Mouse (Mus musculus) heart, embryonic 16.5 days (tissue): ENCODE measurements around the gene Lrrc51. TPM values are rescaled to one million over a fixed set of nuclear protein-coding genes. Genes with fewer than 3 reads are reported as not detected.

Experiments used
- ATAC-seq: fragments of 200-750 bp; cut with Nextera tagmentation; replicated peaks from 2 replicates; pipeline ENCODE4 v1.8.0; 2017; ENCODE audit warnings: moderate number of reproducible peaks; ENCODE audit not compliant: insufficient read depth, low FRiP score; ENCODE audit errors: extremely low read depth
- H3K27ac ChIP-seq: fragments of 300-500 bp; sonication (generic); 2 replicates; pipeline ENCODE4 v1.5.1; 2014; ENCODE audit warnings: mild to moderate bottlenecking, low read length, control low read depth, moderate library complexity
- H3K27me3 ChIP-seq: fragments of 300-500 bp; sonication (generic); 2 replicates; pipeline ENCODE4 v1.6.1; 2014; ENCODE audit warnings: low read length, mixed read lengths; ENCODE audit not compliant: control insufficient read depth, insufficient read depth
- H3K36me3 ChIP-seq: fragments of 300-500 bp; sonication (generic); 2 replicates; pipeline ENCODE4 v1.6.1; 2014; ENCODE audit not compliant: control insufficient read depth, insufficient read depth
- H3K4me1 ChIP-seq: fragments of 300-500 bp; sonication (generic); 2 replicates; pipeline ENCODE4 v1.6.1; 2014; ENCODE audit warnings: low read length, mixed read lengths; ENCODE audit not compliant: control insufficient read depth, insufficient read depth
- H3K4me2 ChIP-seq: fragments of 300-500 bp; sonication (generic); 2 replicates; pipeline ENCODE4 v1.6.1; 2014; ENCODE audit warnings: low read depth, mild to moderate bottlenecking, control low read depth, low read length
- H3K4me3 ChIP-seq: fragments of 300-500 bp; sonication (generic); 2 replicates; pipeline ENCODE4 v1.5.1; 2014; ENCODE audit warnings: mild to moderate bottlenecking, control low read depth, low read length
- H3K9ac ChIP-seq: fragments of 300-500 bp; sonication (generic); 2 replicates; pipeline ENCODE4 v1.6.1; 2014; ENCODE audit warnings: low read length, control low read depth
- H3K9me3 ChIP-seq: fragments of 300-500 bp; sonication (generic); replicated peaks from 2 replicates; pipeline ENCODE4 v1.6.1; 2016; ENCODE audit warnings: low read length; ENCODE audit not compliant: control insufficient read depth
- WGBS: fragments of 180-500 bp; shearing (Covaris S2); extraction: QIAGEN DNeasy Blood & Tissue Kit; methylation state at CpG from one replicate; pipeline ENCODE4 v1.1.7; 2014; 5-methylcytosine and 5-hydroxymethylcytosine counted together
- polyA plus RNA-seq: library from polyadenylated mRNA; unstranded; fragments of >200 nt; fragmentation: Nextera tagmentation; extraction: Ambion mirVana; gene quantifications from 2 replicates; pipeline ENCODE4 v1.2.1, GENCODE M21; 2015

The Lrrc51 gene
- polyA plus RNA-seq, result 5.9 and 7.0 TPM in 2 replicates

DNA sequence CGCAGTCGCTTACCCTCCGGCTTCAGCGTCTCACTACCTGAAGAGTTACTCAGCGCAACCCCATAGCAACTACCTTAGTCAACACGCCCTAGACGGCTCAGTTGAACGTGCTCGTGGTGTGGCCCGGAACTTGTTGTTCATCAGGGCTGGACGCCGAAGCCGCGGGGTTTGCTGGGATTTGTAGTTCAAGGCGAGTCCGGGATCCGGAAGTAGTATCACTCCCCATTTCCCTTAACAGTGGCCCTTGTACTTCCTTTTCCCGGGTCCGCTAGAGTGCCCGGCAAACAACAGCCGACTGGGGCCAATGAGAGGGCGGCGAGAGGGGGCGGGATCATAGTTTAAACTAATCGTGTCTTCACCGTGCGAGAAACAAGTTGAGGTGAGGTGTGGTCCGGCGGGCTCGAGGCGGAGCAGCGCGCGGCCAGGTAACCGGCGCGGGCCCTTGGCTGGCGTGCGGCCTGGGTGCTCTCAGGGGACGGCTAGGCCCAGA is at the start of gene Lrrc51, which contains the start of gene Numa1:
TSS of gene Lrrc51 (minus strand) at position 145 of the 490 bp plus-strand sequence.
TSS of gene Numa1 (plus strand) at position 361 of the 490 bp plus-strand sequence.
- Histone ChIP-seq H3K27me3 (no peaks in the 10 kb centered on the region), H3K27ac (peak within 1 kb of the TSS; percentile 70), H3K9me3 (no peaks in the 10 kb centered on the region), H3K4me3 (peak within 1 kb of the TSS; percentile 82), H3K4me2 (peak within 1 kb of the TSS; percentile 79), H3K36me3 (no peaks in the 10 kb centered on the region), H3K4me1 (peaks cover 21% of the 10 kb centered on the region), H3K9ac (peak within 1 kb of the TSS; percentile 86)
- peak; percentile 97 for ATAC-seq
- under 1% methylated on average over 40 of the region's 40 CpGs for WGBS

DNA sequence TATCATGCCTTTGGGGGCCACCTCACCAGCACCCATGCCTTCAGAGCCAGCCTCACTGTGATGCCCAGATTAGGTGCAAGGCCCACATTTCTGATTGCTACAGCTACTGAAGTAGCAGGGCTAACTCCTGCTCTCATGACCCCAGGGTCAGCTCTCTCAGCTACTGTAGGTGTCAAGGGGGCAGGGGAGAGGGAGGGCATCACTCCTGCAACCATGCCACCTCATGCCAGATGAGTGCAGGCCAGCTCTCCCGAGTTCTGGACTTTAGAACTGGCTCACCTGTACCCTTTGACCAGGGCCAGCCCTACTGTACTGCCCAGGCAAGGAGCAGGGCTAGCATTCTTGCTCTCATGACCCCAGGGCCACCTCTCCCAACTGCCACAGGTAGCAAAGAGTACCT is 49.0 kb upstream of the Lrrc51 start:
- H3K4me2 ChIP-seq, result no peak overlapping the region
- no peak for ATAC-seq
- H3K4me1 ChIP-seq, result no peaks in the 10 kb centered on the region
- no peak overlapping the region for H3K27ac ChIP-seq
- no peak overlapping the region for H3K4me3 ChIP-seq
- no peak overlapping the region for H3K9ac ChIP-seq
- WGBS, result 87% methylated on average over 1 of the region's 1 CpGs
- H3K36me3 ChIP-seq, result peaks cover 20% of the 10 kb centered on the region
- H3K27me3 ChIP-seq, result no peaks in the 10 kb centered on the region
- H3K9me3 ChIP-seq, result no peaks in the 10 kb centered on the region

DNA sequence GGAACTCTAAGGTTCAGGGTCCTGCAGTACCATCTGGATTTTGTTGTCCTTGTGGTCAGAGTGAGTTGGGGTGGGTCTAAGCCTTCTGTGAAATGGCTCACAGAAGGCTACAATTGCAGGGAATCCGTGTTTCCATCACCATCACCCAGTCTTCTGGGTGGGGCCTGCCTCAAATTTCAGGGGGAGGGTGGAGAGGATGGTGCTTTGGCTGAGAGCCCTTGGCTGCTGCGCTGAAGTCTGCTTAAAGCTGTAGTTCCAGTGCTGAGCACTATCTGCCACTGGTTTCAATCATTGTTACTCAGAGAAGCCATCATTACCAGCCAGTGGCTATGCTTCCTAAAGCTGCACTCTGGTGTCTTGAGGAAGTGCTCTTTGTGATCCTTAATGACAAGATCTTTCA is 40.8 kb upstream of the Lrrc51 start:
- 23% methylated on average over 2 of the region's 2 CpGs for WGBS
- peak overlapping the region; percentile 51 for H3K27ac ChIP-seq

DNA sequence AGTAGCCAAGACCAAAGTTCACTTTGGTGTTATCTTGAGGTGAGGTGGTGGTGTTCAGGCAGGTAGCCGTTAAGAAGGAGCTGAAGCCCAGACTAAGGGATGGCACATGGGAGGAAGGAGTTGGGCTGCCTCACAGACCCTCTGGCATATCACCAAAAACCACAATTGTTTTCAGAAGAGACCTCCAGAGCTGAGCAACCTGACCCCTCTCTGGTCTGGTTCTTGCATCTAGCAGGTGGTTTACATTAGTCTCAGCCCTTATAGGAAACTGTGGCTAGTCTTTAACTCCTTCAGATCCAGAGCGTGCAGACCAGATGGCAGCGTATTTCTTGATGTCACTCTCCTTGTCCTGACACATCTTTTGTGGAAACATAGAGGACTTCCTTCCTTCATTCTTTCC is 40.0 kb upstream of the Lrrc51 start:
- H3K27ac ChIP-seq, result peak overlapping the region; percentile 51; the same call in 1 of the 2 replicates
- peaks cover 3% of the 10 kb centered on the region; the same call in 1 of the 2 replicates for H3K36me3 ChIP-seq
- H3K4me2 ChIP-seq, result no peak overlapping the region
- H3K9ac ChIP-seq, result 0 out of 2 replicates have a peak overlapping the region, but pooled peaks have one; percentile 20
- H3K4me1 ChIP-seq, result peaks cover 43% of the 10 kb centered on the region
- no peaks in the 10 kb centered on the region for H3K9me3 ChIP-seq
- H3K27me3 ChIP-seq, result no peaks in the 10 kb centered on the region
- no peak overlapping the region for H3K4me3 ChIP-seq
- ATAC-seq, result no peak
- WGBS, result 71% methylated on average over 3 of the region's 3 CpGs

More for the DNA sequence above, 40.8 kb upstream of the Lrrc51 start:
- H3K4me1 ChIP-seq, result peaks cover 38% of the 10 kb centered on the region
- H3K27me3 ChIP-seq, result no peaks in the 10 kb centered on the region
- peaks cover 6% of the 10 kb centered on the region; the same call in 1 of the 2 replicates for H3K36me3 ChIP-seq
- no peak overlapping the region for H3K4me3 ChIP-seq
- ATAC-seq, result no peak
- no peak overlapping the region for H3K9ac ChIP-seq
- H3K9me3 ChIP-seq, result no peaks in the 10 kb centered on the region
- no peak overlapping the region for H3K4me2 ChIP-seq

DNA sequence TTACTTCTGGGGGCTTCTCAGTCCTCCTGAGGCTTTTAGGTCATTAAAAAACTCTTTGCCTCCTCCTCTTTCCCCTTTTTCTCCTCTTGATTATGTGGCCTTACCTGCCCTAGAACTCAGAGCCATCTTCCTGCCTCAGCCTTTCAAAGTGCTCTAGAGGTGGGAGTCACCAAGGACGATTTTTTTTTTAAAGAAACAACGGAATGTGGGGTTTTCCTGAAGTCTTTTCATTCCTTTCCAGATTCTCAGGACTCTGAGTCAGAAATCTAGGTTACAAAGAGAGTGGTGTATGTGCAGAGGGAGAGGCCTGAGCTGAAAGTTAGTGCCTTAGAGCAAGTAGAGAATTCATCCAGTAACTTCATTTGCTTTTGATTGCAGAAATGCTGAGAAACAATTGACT is 38.0 kb upstream of the Lrrc51 start:
- Histone ChIP-seq H3K9ac (peak overlapping the region; percentile 95), H3K4me3 (peak overlapping the region; percentile 91), H3K4me1 (peaks cover 54% of the 10 kb centered on the region), H3K9me3 (no peaks in the 10 kb centered on the region), H3K36me3 (no peaks in the 10 kb centered on the region; the same call in 1 of the 2 replicates), H3K4me2 (peak overlapping the region; percentile 92), H3K27me3 (no peaks in the 10 kb centered on the region), H3K27ac (peak overlapping the region; percentile 100)
- WGBS, result 32% methylated on average over 2 of the region's 2 CpGs
- ATAC-seq, result no peak

DNA sequence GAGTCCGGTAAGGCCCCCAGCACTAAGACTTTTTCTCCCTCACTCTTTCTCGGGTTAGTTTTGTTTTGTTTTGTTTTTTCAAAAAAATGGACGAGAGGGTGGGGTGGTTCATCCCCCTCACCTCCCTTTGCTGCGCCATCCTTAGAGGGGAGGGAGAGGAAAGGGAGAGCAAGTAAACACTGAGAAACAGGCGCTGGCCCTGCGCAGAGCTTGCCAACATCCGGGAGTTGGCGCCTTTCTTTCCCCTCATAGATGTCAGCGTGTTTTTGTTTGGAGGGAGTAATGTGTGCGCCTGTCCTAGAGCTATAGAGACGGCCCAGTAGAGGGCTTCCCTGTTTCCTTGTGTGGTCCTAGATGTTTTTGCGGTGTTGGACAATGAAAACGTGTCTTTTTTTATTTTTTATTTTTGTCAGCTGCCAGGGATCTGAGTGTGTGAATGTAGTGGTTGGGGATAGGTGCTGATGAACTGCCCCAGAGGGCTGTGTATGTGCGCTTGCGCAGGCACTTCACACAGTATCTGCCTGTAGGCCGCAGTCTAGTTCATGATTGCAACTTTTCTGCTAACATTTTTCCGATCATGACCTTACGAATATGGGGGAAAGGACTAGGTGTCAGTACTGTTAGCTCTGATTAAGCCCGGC is 37.2 kb upstream of the Lrrc51 start:
- Histone ChIP-seq H3K36me3 (no peaks in the 10 kb centered on the region; the same call in 1 of the 2 replicates), H3K4me3 (peak overlapping the region; percentile 91), H3K9me3 (no peaks in the 10 kb centered on the region), H3K4me2 (peak overlapping the region; percentile 92), H3K9ac (peak overlapping the region; percentile 95), H3K4me1 (peaks cover 56% of the 10 kb centered on the region), H3K27ac (peak overlapping the region; percentile 100), H3K27me3 (no peaks in the 10 kb centered on the region)
- peak; percentile 61 for ATAC-seq
- WGBS, result 2% methylated on average over 19 of the region's 19 CpGs

DNA sequence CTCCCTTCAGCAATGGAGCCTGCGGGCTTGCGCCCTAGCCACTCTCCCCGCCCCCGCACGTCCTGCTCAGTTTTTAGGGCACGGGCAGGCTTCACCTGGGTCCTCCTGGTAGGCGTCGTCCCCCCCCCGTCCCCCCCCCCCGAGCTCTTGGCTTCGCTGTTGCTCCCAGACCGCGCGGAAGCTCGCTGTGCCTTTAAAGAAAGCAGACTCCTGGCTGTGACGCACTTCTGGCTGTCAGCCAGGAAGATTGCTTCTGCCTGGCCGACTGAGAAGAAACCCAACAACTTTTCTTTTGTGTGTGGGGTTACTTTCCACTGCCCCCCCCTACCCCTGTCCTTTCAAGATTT is 36.7 kb upstream of the Lrrc51 start:
- ATAC-seq, result peak; percentile 75
- H3K27me3 ChIP-seq, result no peaks in the 10 kb centered on the region
- H3K4me2 ChIP-seq, result peak overlapping the region; percentile 92
- H3K9me3 ChIP-seq, result no peaks in the 10 kb centered on the region
- peak overlapping the region; percentile 100 for H3K27ac ChIP-seq
- H3K36me3 ChIP-seq, result no peaks in the 10 kb centered on the region; the same call in 1 of the 2 replicates
- peak overlapping the region; percentile 91 for H3K4me3 ChIP-seq
- H3K9ac ChIP-seq, result peak overlapping the region; percentile 95
- H3K4me1 ChIP-seq, result peaks cover 58% of the 10 kb centered on the region
- 0% methylated on average over 17 of the region's 17 CpGs for WGBS

DNA sequence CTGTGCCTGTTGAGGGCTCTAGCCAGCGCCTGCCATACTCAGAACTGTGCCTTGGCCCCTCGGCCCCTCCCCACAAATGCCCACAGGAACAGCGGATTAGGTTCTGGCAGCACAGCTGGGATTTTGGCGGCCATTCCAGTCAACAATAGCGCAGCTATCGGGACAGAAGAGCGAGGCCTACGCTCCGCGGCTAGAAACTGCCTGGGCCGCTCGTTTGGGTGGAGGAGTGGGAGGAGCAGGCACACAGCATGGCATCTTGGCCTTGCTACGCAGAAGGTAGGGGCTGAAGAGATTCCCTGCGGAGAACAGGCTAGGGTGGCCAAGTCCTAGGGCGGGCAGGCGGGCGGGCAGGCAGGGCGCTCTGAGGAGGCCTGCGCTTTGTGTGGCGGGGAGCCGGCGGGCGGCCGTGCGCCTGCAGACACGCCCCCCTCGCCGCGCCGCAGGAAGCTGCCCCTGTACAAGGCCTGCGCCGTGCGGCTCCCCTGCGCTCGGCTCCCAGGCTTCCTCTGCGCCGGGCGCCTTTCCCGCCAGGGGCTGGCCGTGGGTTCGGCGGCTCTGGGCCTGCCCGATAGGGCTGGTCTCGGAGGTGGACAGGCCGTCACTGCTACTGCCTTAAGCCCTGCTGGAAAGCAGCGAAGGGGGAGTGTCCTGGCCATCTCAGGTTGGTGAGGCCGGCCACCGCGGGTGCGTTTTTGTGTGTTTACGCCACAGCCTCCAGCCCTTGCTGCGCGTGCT is 36.2 kb upstream of the Lrrc51 start:
- ATAC-seq, result peak; percentile 86
- no peaks in the 10 kb centered on the region for H3K27me3 ChIP-seq
- peaks cover 53% of the 10 kb centered on the region for H3K4me1 ChIP-seq
- peak overlapping the region; percentile 95 for H3K9ac ChIP-seq
- H3K36me3 ChIP-seq, result no peaks in the 10 kb centered on the region; the same call in 1 of the 2 replicates
- peak overlapping the region; percentile 92 for H3K4me2 ChIP-seq
- no peaks in the 10 kb centered on the region for H3K9me3 ChIP-seq
- H3K4me3 ChIP-seq, result peak overlapping the region; percentile 91
- H3K27ac ChIP-seq, result peak overlapping the region; percentile 100
- under 1% methylated on average over 53 of the region's 53 CpGs for WGBS

DNA sequence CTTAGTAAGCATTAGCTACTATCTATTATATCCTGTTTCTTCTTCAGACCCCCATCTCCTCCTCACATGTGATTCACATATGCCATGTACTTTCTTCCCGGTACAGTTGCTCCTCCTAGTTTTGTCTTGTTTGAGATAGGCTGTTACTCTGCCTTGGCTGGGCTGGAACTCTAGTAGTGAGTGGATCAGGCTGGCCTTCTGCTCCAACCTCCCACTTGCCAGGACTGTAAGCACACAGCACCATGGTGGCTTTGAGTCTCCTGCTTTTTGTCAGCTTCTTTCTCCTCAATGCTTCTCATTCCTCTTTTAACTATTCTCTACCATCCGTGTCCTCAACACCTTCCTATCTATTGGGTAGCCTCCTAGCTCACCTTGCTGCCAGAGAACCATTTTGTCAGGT is 35.1 kb upstream of the Lrrc51 start:
- Histone ChIP-seq H3K4me3 (no peak overlapping the region), H3K4me1 (peaks cover 44% of the 10 kb centered on the region), H3K27me3 (no peaks in the 10 kb centered on the region), H3K4me2 (no peak overlapping the region), H3K36me3 (no peaks in the 10 kb centered on the region; the same call in 1 of the 2 replicates), H3K9me3 (no peaks in the 10 kb centered on the region), H3K27ac (peak overlapping the region; percentile 58), H3K9ac (no peak overlapping the region)
- no peak for ATAC-seq
- WGBS, result 66% methylated on average over 2 of the region's 2 CpGs
